Mouse (Mus musculus) ZHBTc4 (cell line): Measurements from ENCODE around the gene Sf3a3.

Experiments used
- DNase-seq: peaks from one replicate; pipeline ENCODE4 v3.0.0-alpha.2; 2011; ENCODE audit warnings: low read depth, low spot score

Sf3a3 gene

DNA sequence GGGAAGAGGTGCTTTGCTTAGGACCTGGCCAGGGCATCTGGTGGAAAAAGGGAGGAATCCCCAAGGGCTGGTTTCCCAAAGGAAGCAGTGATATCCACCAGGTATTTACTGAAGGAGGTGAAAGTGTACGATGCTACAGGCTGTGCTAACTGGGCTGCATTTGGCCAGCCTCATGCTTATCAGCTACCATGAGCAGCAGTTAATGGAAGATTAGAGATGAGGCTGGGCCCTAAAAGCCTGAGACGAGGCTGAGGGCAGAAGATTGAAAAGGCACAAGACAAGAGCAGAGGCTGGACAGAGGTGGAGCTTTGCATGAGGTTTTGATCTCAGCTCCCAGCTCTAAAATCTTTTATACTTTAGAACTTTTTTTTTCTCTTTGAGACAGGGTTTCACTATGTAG lies 59.9 kb downstream of the Sf3a3 start:
- no peak for DNase-seq

DNA sequence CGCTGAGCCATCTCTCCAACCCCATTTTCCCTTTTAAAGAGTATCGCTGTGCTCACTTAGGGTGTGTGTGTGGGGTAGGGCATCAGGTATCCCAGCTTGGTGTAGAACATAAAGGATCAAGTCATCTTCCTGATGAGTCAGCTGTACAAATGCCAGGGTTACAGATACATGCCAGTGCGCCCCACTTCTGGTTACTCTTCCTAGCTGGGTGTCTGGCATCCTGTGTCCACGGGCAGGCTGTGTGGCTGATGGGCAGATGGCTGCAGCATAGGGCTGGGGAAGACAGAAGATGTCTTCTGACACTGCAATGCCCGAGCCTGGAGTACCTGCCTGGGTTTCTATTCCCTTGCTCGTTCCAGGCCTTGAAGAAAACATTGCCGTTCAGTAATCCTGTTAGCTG lies 66.8 kb downstream of the Sf3a3 start:
- DNase-seq: no peak
